Mouse (Mus musculus) C2C12 (cell line): Measurements from ENCODE around the gene Ugt1a9. TPM values are rescaled to one million over a fixed set of nuclear protein-coding genes. Genes with fewer than 3 reads are reported as not detected.

Experiments
- H3K27me3 ChIP-seq: one replicate; pipeline ENCODE4 v1.6.1; 2011; ENCODE audit not compliant: control insufficient read depth, insufficient read depth, insufficient read length
- H3K36me3 ChIP-seq: one replicate; pipeline ENCODE4 v1.6.1; 2011; ENCODE audit not compliant: control insufficient read depth, insufficient read depth
- H3K4me3 ChIP-seq: one replicate; pipeline ENCODE4 v1.5.1; 2011; ENCODE audit warnings: mild to moderate bottlenecking, control low read depth; ENCODE audit not compliant: poor library complexity, insufficient read depth, severe bottlenecking
- H3K79me2 ChIP-seq: one replicate; pipeline ENCODE4 v1.6.1; 2011; ENCODE audit not compliant: control insufficient read depth, insufficient read depth
- H3K79me3 ChIP-seq: one replicate; pipeline ENCODE4 v1.6.1; 2011; ENCODE audit warnings: low read depth, control low read depth
- H3ac ChIP-seq: one replicate; pipeline ENCODE3; 2011; ENCODE audit warnings: low read depth; ENCODE audit not compliant: control insufficient read depth, insufficient read length
- CEBPB ChIP-seq: IDR thresholded peaks from one replicate; pipeline ENCODE4 v1.6.1; 2011; ENCODE audit warnings: low read depth, mild to moderate bottlenecking, control low read depth, moderate library complexity
- CTCF ChIP-seq: IDR thresholded peaks from one replicate; pipeline ENCODE4 v1.5.1; 2011; ENCODE audit not compliant: control insufficient read depth, insufficient read depth, insufficient read length
- FOSL1 ChIP-seq: IDR thresholded peaks from one replicate; pipeline ENCODE4 v1.8.0; 2011; ENCODE audit warnings: mild to moderate bottlenecking, low read length; ENCODE audit not compliant: poor library complexity, insufficient read depth, severe bottlenecking
- MAX ChIP-seq: IDR thresholded peaks from one replicate; pipeline ENCODE4 v1.6.1; 2011; ENCODE audit warnings: mild to moderate bottlenecking, control low read depth
- MYOD1 ChIP-seq: IDR thresholded peaks from one replicate; pipeline ENCODE4 v1.6.1; 2011; ENCODE audit warnings: low read depth; ENCODE audit not compliant: control insufficient read depth, insufficient read length
- MYOG ChIP-seq: IDR thresholded peaks from one replicate; pipeline ENCODE4 v1.6.1; 2011; ENCODE audit not compliant: control insufficient read depth, insufficient read length; ENCODE audit errors: extremely low read depth
- USF1 ChIP-seq: IDR thresholded peaks from one replicate; pipeline ENCODE4 v1.6.1; 2011; ENCODE audit warnings: low read depth, mild to moderate bottlenecking, control low read depth, moderate library complexity
- polyA plus RNA-seq: library from polyadenylated mRNA; unstranded; fragments of >200 nt; fragmentation: generic; extraction: Trizol; gene quantifications from one replicate; pipeline ENCODE4 v1.2.1, GENCODE M21; 2012; ENCODE audit warnings: missing spikeins

Ugt1a9 gene
- polyA plus RNA-seq, 1 experiment, result not detected

- no peak overlapping the region for H3K4me3 ChIP-seq
- no peak for TF ChIP-seq MYOG
- TF ChIP-seq CTCF, result no peak
- no peak for TF ChIP-seq MYOD1
- TF ChIP-seq USF1, result no peak
- no peak for TF ChIP-seq FOSL1
- TF ChIP-seq CEBPB, result no peak
- TF ChIP-seq MAX, result no peak
Observed at GRCm38 (mm10) chr1:88186325-88186935, 115.8 kb downstream of the Ugt1a9 start.

GRCm38 (mm10) chr1:88192136-88192535 is 121.5 kb downstream of the Ugt1a9 start:
- Histone ChIP-seq H3K4me3 (no peak overlapping the region), H3K79me3 (no peaks in the 10 kb centered on the region), H3K27me3 (peaks cover 4% of the 10 kb centered on the region), H3ac (no peak overlapping the region), H3K36me3 (no peaks in the 10 kb centered on the region), H3K79me2 (no peaks in the 10 kb centered on the region)
- TF ChIP-seq USF1 (no peak), MAX (no peak), CEBPB (no peak), FOSL1 (no peak), MYOD1 (no peak), CTCF (no peak), MYOG (no peak)

More at GRCm38 (mm10) chr1:88186325-88186935, 115.8 kb downstream of the Ugt1a9 start:
- H3K27me3 ChIP-seq, result peaks cover 4% of the 10 kb centered on the region
- no peaks in the 10 kb centered on the region for H3K79me2 ChIP-seq
- no peaks in the 10 kb centered on the region for H3K36me3 ChIP-seq
- no peak overlapping the region for H3ac ChIP-seq
- H3K79me3 ChIP-seq, result no peaks in the 10 kb centered on the region

- TF ChIP-seq MYOD1 (no peak), CTCF (no peak), FOSL1 (no peak)
- H3K79me2 ChIP-seq, result no peaks in the 10 kb centered on the region
- H3K36me3 ChIP-seq, result no peaks in the 10 kb centered on the region
- no peaks in the 10 kb centered on the region for H3K79me3 ChIP-seq
- peaks cover 20% of the 10 kb centered on the region for H3K27me3 ChIP-seq
- no peak overlapping the region for H3K4me3 ChIP-seq
- H3ac ChIP-seq, result no peak overlapping the region
Observed at GRCm38 (mm10) chr1:88195687-88196086, 125.1 kb downstream of the Ugt1a9 start.

- H3K79me3 ChIP-seq, result no peaks in the 10 kb centered on the region
Observed at GRCm38 (mm10) chr1:88197443-88197842, 126.8 kb downstream of the Ugt1a9 start.

GRCm38 (mm10) chr1:88199996-88200395 is 129.4 kb downstream of the Ugt1a9 start:
- H3K79me3 ChIP-seq, result no peaks in the 10 kb centered on the region
- no peaks in the 10 kb centered on the region for H3K36me3 ChIP-seq
- H3K4me3 ChIP-seq, result no peak overlapping the region
- H3ac ChIP-seq, result no peak overlapping the region
- H3K79me2 ChIP-seq, result no peaks in the 10 kb centered on the region
- TF ChIP-seq CEBPB (no peak), FOSL1 (no peak), CTCF (no peak), MAX (no peak), MYOD1 (no peak), MYOG (no peak), USF1 (no peak)
- peaks cover 24% of the 10 kb centered on the region for H3K27me3 ChIP-seq

More at GRCm38 (mm10) chr1:88197443-88197842, 126.8 kb downstream of the Ugt1a9 start:
- Histone ChIP-seq H3K4me3 (no peak overlapping the region), H3K36me3 (no peaks in the 10 kb centered on the region), H3K79me2 (no peaks in the 10 kb centered on the region), H3K27me3 (peaks cover 24% of the 10 kb centered on the region), H3ac (no peak overlapping the region)
- TF ChIP-seq USF1, result no peak
- TF ChIP-seq MYOG, result no peak
- no peak for TF ChIP-seq CEBPB
- TF ChIP-seq MAX, result no peak
- TF ChIP-seq MYOD1, result no peak
- TF ChIP-seq FOSL1, result no peak
- TF ChIP-seq CTCF, result no peak

GRCm38 (mm10) chr1:88200456-88200855 is 129.9 kb downstream of the Ugt1a9 start, which contains the start of gene Ugt1a2:
Gene Ugt1a2, plus strand, starts transcription at chr1:88200601.
- Histone ChIP-seq H3K4me3 (no peak within 1 kb of the TSS), H3ac (no peak within 1 kb of the TSS), H3K27me3 (peaks cover 24% of the 10 kb centered on the region), H3K79me3 (no peaks in the 10 kb centered on the region), H3K79me2 (no peaks in the 10 kb centered on the region), H3K36me3 (no peaks in the 10 kb centered on the region)
- TF ChIP-seq MYOG (no peak), CTCF (no peak), CEBPB (no peak), FOSL1 (no peak)
